Mouse (Mus musculus): ENCODE data around the gene Fgr. TPM values are rescaled to one million over a fixed set of nuclear protein-coding genes. Genes with fewer than 3 reads are reported as not detected.
A peak's percentile ranks its signal among the peaks of the same experiment; 100 is the strongest.

Fgr gene
- total RNA-seq, 2 experiments from 2014 or later, result 0.23 TPM

DNA sequence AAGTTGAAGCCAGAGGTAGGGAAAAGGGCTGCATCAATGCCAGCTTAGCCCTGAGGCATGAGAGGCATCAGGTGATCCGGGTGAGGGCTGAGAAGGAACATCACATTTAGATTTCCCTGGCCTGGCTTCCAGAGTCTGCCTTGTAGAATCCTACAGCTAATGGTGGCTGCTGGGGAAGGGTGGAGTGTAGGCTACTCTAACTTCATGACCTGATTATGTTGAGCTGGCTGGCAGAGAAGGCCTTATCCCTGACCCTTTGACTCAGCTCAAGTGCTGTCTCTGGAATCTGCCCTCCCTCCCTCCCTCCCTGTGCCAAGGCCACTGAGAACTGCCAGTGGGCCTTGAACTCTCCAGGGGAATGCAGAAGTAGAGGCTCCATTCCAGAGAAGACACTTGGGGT lies 61.6 kb downstream of the Fgr start:
- Histone ChIP-seq H3K4me3 (no peak overlapping the region), H3K27ac (no peak overlapping the region)
- intact Hi-C loops (cut with DNase I), result no loop called here
- no peak for DNase-seq (ENCODE audit: extremely low spot score in 1 of 2, low spot score in 2 of 2)
- no peak for TF ChIP-seq CTCF (IDR thresholded peaks at IDR 0.05)

DNA sequence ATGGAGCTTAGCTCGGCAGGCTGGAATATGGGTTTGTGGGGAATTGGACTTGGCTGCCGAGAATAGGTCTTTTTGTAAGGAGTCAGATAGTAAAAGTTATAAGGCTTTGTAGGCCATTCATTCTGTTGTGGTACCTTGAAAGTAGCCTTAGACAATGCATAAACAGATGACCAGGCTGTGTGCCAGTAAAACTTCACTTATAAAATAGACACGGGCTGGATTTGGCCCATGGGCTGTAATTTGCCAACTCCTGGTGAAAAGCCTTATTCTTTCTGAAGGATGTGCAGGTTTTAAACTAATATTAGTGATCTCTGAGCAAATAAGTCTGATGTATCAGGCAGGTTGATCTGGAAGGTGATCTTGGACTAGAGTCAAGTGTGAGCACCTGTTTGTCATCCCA lies 62.1 kb downstream of the Fgr start:
- H3K4me3 ChIP-seq, result no peak overlapping the region
- no peak for DNase-seq (ENCODE audit: extremely low spot score in 1 of 2, low spot score in 2 of 2)
- no peak overlapping the region for H3K27ac ChIP-seq
- intact Hi-C loops (cut with DNase I), result no loop called here
- no peak for TF ChIP-seq CTCF (IDR thresholded peaks at IDR 0.05)

GRCm38 (mm10) chr4:133037293-133037692 lies 63.4 kb downstream of the Fgr start:
- intact Hi-C loops (cut with DNase I), result no loop called here
- DNase-seq (ENCODE audit: extremely low spot score in 1 of 2, low spot score in 2 of 2), result no peak
- H3K27ac ChIP-seq, result no peak overlapping the region
- no peak overlapping the region for H3K4me3 ChIP-seq
- TF ChIP-seq CTCF (IDR thresholded peaks at IDR 0.05), result no peak

DNA sequence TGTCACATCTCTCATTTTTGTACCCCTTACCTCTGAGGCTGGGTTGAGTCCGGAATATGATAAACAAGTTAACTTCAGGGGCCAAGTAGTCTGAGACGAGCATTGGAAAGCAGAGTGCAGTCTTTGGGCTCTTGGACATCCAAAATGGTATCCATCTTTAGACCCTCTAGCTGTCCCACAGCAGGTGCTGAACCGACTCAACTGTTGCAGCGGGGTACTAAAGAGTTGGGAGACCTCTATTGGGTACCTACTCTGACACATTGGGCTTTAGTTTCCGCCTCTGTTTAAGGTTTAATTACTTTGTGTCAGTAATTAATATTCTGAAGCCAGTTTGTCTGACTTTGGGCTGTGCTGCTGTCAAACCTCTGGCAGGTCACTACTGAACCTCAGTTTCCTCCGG lies 63.9 kb downstream of the Fgr start:
- TF ChIP-seq CTCF (IDR thresholded peaks at IDR 0.05), result no peak
- DNase-seq (ENCODE audit: extremely low spot score in 1 of 2, low spot score in 2 of 2), result no peak
- intact Hi-C loops (cut with DNase I), result no loop called here
- Histone ChIP-seq H3K4me3 (no peak overlapping the region; the same call in none of the 2 replicates), H3K27ac (no peak overlapping the region)

- Histone ChIP-seq H3K27ac (peak overlapping the region; percentile 16), H3K4me3 (peak overlapping the region; percentile 63)
- DNase-seq (ENCODE audit: extremely low spot score in 1 of 2, low spot score in 2 of 2), result no peak
- TF ChIP-seq CTCF (IDR thresholded peaks at IDR 0.05), result no peak; the same call in 1 of the 2 replicates
- intact Hi-C loops (cut with DNase I), result no loop called here
Observed at GRCm38 (mm10) chr4:133038521-133039115, 64.7 kb downstream of the Fgr start.

DNA sequence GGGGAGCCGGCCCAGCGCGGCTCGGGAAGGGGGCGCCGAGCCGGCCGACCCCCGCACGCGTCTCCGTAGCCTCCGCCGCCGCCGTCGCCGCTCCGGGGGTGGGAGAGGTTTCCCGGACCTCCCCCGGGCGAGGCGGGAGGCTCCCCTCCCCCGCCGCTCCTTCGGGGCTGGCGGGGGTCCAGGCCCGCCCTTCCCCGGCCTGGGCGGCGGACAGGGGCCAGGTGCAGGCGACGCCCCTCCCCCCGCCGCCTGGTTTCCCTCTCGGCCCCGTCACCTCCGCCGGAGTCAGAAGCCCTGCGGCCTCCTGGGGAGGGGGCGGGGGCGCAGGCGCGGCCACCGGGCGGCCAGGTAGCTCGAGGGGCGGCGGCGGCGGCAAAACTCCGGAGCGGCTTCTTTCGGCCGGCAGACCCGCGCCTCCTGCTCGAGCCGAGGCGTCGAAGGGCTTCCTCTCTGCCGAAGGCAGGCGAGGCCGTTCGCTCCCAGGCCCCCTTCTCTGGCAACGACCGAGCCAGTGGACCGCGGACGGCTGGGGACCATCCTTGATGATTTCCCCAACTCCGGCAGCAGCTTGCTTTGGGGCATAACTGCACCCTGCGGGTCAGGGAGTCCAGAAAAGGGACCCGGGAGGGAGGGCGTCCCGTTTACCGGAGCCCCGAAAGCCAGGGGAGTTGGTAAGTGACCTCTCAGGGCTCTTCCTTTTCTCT lies 65.4 kb downstream of the Fgr start:
- Histone ChIP-seq H3K27ac (peak overlapping the region; percentile 16), H3K4me3 (peak overlapping the region; percentile 63)
- intact Hi-C loops (cut with DNase I), result no loop called here
- no peak for DNase-seq (ENCODE audit: extremely low spot score in 1 of 2, low spot score in 2 of 2)
- TF ChIP-seq CTCF (IDR thresholded peaks at IDR 0.05), result no peak

DNA sequence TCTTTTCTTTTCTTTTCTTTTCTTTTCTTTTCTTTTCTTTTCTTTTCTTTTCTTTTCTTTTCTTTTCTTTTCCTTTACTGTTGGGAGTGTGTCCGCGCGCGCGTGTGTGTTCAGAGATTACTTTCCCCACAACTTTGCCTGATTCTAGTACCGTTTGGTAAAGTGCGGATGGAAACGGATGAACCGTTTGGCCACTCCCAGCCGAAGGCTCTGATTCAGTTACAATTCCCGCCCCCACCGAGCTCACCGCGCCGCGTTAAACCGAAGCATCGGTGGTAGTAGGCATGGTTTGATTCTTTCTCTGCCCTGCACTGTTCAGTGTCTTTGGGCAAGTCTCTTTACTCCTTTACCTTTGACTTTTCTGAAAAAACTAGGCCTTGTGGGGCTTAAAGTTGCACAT lies 65.9 kb downstream of the Fgr start:
- peak overlapping the region; percentile 63; the same call in 1 of the 2 replicates for H3K4me3 ChIP-seq
- DNase-seq (ENCODE audit: extremely low spot score in 1 of 2, low spot score in 2 of 2), result no peak
- TF ChIP-seq CTCF (IDR thresholded peaks at IDR 0.05), result no peak
- intact Hi-C loops (cut with DNase I), result no loop called here
- no peak overlapping the region for H3K27ac ChIP-seq

DNA sequence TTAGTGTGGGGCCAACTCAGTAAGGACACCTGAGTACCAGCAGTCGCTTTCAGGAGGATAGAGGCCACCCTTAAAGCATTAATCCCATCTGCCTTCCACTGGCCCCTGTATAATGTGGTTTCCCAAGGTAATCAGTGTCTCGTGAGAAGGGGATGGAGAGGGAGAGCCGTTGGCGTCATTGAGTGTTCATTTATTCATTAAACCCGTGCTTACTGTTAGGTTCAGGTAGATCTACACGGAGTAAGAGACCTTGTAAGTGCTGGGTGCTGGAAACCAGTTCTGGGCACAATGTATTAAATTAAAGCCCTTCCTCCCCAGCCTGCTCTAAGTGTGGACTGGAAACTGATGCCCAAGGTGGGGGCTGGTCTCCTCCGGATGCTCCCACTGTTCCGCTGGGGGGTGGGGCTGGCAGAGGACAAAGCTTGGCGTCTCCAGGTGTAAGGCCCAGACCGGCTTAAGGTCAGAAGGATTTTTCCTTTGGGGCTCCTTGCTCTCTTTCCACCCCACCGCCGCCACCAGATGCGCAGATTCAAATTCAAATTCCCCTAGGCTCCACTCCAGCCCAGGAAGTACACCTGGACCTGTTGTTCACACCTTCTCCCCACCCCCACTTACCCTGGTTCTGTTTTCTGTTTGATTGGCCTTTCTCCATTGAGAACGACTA lies 66.5 kb downstream of the Fgr start:
- Histone ChIP-seq H3K4me3 (no peak overlapping the region), H3K27ac (no peak overlapping the region)
- DNase-seq (ENCODE audit: extremely low spot score in 1 of 2, low spot score in 2 of 2), result no peak
- intact Hi-C loops (cut with DNase I), result no loop called here
- TF ChIP-seq CTCF (IDR thresholded peaks at IDR 0.05), result no peak

GRCm38 (mm10) chr4:133042244-133042643 lies 68.3 kb downstream of the Fgr start:
- intact Hi-C loops (cut with DNase I), result no loop called here
- TF ChIP-seq CTCF (IDR thresholded peaks at IDR 0.05), result no peak
- H3K4me3 ChIP-seq, result no peak overlapping the region; the same call in 1 of the 2 replicates

GRCm38 (mm10) chr4:133042651-133043635 lies 69.0 kb downstream of the Fgr start:
- Histone ChIP-seq H3K27ac (peak overlapping the region; percentile 69), H3K4me3 (peak overlapping the region; percentile 9; the same call in 1 of the 2 replicates)
- TF ChIP-seq CTCF (IDR thresholded peaks at IDR 0.05), result no peak
- peak in 1 of 2 experiments; percentile 64 for DNase-seq (ENCODE audit: extremely low spot score in 1 of 2, low spot score in 2 of 2)
- intact Hi-C loops (cut with DNase I), result no loop called here

More at GRCm38 (mm10) chr4:133042244-133042643, 68.3 kb downstream of the Fgr start:
- DNase-seq (ENCODE audit: extremely low spot score in 1 of 2, low spot score in 2 of 2), result no peak
- peak overlapping the region; percentile 69; the same call in 1 of the 2 replicates for H3K27ac ChIP-seq

Measured in left cerebral cortex, adult 2 months (tissue).